ENCODE assay signal across 8 mouse cellular contexts in genomic region chr17:17293932-17294534, GRCm38 (mm10).
DNase-seq lines count a peak whose midpoint lies in the region; ATAC-seq lines count a peak whose summit lies in the region.
"Not testable (repeated sequence)": the region's sequence is repeated elsewhere in the genome, so short reads cannot be mapped to it uniquely, and the experiment has no call there.

No protein-coding gene starts in this region.

- not testable (repeated sequence) for H3K36me3 ChIP-seq in hindbrain, embryonic 12.5 days

- peak overlapping the region; percentile 45 for H3K4me3 ChIP-seq in hindbrain, embryonic 12.5 days

- not testable (repeated sequence) for H3K27me3 ChIP-seq in hindbrain, embryonic 12.5 days

- not testable (repeated sequence) for H3K9me3 ChIP-seq in hindbrain, embryonic 12.5 days (replicated peaks)

- peak overlapping the region; percentile 41; the same call in 1 of the 2 replicates for H3K9ac ChIP-seq in hindbrain, embryonic 12.5 days

- not testable (repeated sequence) for H3K27ac ChIP-seq in hindbrain, embryonic 12.5 days

- peak; percentile 99 for ATAC-seq in hindbrain, embryonic 12.5 days (ENCODE audit: low FRiP score)

- H3K4me1 ChIP-seq in hindbrain, embryonic 12.5 days = not testable (repeated sequence)

- WGBS in hindbrain, embryonic 12.5 days = under 1% methylated on average over 13 of the region's 13 CpGs

- H3K4me2 ChIP-seq in hindbrain, embryonic 12.5 days (replicated peaks) = peak overlapping the region; percentile 48

- peak; percentile 88 for DNase-seq in NIH3T3 (ENCODE audit: low read depth)
- peak; percentile 87 for DNase-seq in cerebellum, postnatal 10 days
- peak; percentile 83 to 86 for DNase-seq in frontal cortex, postnatal 10 days (ENCODE audit: low spot score in 2 of 2)
- DNase-seq in layer of hippocampus, postnatal 14 days (ENCODE audit: low spot score in 2 of 2) = peak; percentile 91 to 96
- peak; percentile 85 for DNase-seq in lung, postnatal 14 days
- peak; percentile 76 for DNase-seq in retina, adult 2 months (ENCODE audit: low read depth, low spot score)
- DNase-seq in thymus, postnatal 36 days = peak; percentile 80 to 82
